Mouse (Mus musculus): ENCODE measurements around the gene Rassf8. TPM values are rescaled to one million over a fixed set of nuclear protein-coding genes. Genes with fewer than 3 reads are reported as not detected.

The Rassf8 gene
- polyA plus RNA-seq, 1 experiment from 2014 or later: 4.5 TPM

DNA sequence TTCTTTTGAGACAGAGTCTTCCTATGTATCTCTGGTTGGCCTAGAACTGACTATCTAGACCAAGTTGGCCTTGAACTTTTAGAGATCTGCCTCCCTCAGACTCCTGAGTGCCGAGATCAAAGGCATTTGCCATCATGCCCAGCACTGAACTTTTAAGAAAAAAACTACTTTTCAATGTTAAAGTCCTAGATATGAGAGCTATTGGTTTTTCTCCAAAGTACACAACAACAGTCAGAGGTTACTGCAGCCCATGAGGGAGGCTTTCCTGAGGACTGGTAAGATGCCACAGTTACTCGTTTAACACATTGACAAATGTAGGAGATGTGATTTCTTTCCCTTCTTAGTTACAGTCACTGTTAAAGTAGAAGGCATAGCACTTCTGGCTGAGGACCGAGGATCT lies 6.5 kb upstream of the Rassf8 start:
- no peak overlapping the region for H3K27ac ChIP-seq (ENCODE audit: low read depth, low read length)
- H3K4me1 ChIP-seq (ENCODE audit: control insufficient read depth, insufficient read depth, low read length): no peaks in the 10 kb centered on the region
- no peak overlapping the region for H3K9ac ChIP-seq (ENCODE audit: low read length)
- no peak overlapping the region for H3K4me2 ChIP-seq (ENCODE audit: low read depth)
- ATAC-seq (ENCODE audit: insufficient read depth, low FRiP score, low TSS enrichment) (no peak), DNase-seq (ENCODE audit: low spot score) (no peak)
- no peaks in the 10 kb centered on the region for H3K27me3 ChIP-seq (ENCODE audit: control insufficient read depth, insufficient read depth, low read length)
- no peaks in the 10 kb centered on the region for H3K9me3 ChIP-seq (ENCODE audit: control insufficient read depth, low read length)
- 83% methylated on average over 3 of the region's 3 CpGs for WGBS
- H3K4me3 ChIP-seq (ENCODE audit: low read depth, low read length): no peak overlapping the region
- no peaks in the 10 kb centered on the region for H3K36me3 ChIP-seq (ENCODE audit: control insufficient read depth, insufficient read depth, low read length)

DNA sequence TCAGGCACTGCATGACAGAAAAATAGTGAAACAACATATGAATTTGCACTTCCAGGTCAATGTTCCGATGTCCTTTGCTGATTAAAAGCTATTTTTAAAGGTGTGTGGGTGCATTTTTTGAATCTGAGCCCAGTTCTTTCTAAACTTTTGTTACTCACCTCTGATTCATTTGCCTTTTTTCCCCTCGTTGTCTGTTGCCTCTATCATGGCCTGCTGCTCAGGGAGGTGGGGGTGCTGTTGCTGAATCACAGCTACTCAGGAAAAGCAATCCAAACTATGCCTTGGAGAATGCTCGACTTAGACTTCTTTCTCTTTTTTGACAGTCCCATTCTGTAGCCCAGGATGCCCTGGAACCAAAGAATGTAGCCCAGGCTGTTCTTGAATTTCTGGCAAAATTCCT lies 1.3 kb upstream of the Rassf8 start:
- no peak overlapping the region for H3K4me2 ChIP-seq (ENCODE audit: low read depth)
- ATAC-seq (ENCODE audit: insufficient read depth, low FRiP score, low TSS enrichment) (no peak), DNase-seq (ENCODE audit: low spot score) (no peak)
- WGBS: 57% methylated on average over 3 of the region's 3 CpGs
- H3K4me3 ChIP-seq (ENCODE audit: low read depth, low read length): no peak overlapping the region
- H3K9ac ChIP-seq (ENCODE audit: low read length): no peak overlapping the region
- H3K27ac ChIP-seq (ENCODE audit: low read depth, low read length): no peak overlapping the region
- H3K9me3 ChIP-seq (ENCODE audit: control insufficient read depth, low read length): no peaks in the 10 kb centered on the region
- no peaks in the 10 kb centered on the region for H3K27me3 ChIP-seq (ENCODE audit: control insufficient read depth, insufficient read depth, low read length)
- peaks cover 4% of the 10 kb centered on the region; the same call in 1 of the 2 replicates for H3K4me1 ChIP-seq (ENCODE audit: control insufficient read depth, insufficient read depth, low read length)
- no peaks in the 10 kb centered on the region for H3K36me3 ChIP-seq (ENCODE audit: control insufficient read depth, insufficient read depth, low read length)

DNA sequence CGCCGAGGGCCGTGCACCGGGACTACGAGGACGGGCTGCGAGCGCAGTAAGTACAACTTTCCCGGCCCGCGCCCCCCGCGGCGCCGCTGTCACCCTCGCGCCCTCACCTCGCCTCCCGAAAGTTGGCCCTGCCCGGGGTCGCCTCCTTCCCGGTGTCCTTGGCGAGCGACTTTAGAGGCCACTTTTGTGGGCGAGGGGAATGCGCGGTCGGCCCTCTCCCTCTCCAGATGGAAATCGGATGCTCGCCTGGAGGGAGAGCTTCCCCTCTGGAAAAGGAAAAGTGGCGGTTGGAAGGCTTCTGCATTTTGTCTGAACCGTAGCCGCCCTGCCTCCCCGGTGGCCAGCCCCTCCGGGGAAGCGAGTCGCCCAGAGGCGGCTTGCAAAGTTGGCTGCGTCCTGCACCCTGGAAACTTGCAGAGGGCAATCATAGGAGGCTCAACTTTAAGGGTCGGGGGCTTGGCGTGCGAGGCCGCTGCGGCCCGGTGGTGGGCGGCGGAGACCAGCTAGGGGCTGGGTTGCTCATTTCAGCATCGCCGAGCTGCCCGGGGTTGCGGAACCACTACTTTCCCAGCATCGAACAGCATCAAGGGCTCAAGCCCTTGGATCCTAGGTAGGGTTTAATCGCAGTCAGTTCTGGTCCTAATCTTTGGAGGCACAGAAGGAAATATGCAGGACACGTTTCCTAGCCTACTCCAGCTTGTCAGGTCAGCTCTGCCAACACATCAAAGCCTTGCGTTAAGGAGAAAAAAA lies 548 bp downstream of the Rassf8 start:
- H3K27ac ChIP-seq (ENCODE audit: low read depth, low read length): peak overlapping the region; percentile 81
- DNase-seq (ENCODE audit: low spot score) (peak; percentile 68), ATAC-seq (ENCODE audit: insufficient read depth, low FRiP score, low TSS enrichment) (no peak)
- peak overlapping the region; percentile 78 for H3K4me3 ChIP-seq (ENCODE audit: low read depth, low read length)
- no peaks in the 10 kb centered on the region for H3K9me3 ChIP-seq (ENCODE audit: control insufficient read depth, low read length)
- H3K27me3 ChIP-seq (ENCODE audit: control insufficient read depth, insufficient read depth, low read length): no peaks in the 10 kb centered on the region
- H3K4me2 ChIP-seq (ENCODE audit: low read depth): peak overlapping the region; percentile 60
- H3K4me1 ChIP-seq (ENCODE audit: control insufficient read depth, insufficient read depth, low read length): peaks cover 4% of the 10 kb centered on the region; the same call in 1 of the 2 replicates
- no peaks in the 10 kb centered on the region for H3K36me3 ChIP-seq (ENCODE audit: control insufficient read depth, insufficient read depth, low read length)
- WGBS: under 1% methylated on average over 50 of the region's 55 CpGs
- peak overlapping the region; percentile 77 for H3K9ac ChIP-seq (ENCODE audit: low read length)

DNA sequence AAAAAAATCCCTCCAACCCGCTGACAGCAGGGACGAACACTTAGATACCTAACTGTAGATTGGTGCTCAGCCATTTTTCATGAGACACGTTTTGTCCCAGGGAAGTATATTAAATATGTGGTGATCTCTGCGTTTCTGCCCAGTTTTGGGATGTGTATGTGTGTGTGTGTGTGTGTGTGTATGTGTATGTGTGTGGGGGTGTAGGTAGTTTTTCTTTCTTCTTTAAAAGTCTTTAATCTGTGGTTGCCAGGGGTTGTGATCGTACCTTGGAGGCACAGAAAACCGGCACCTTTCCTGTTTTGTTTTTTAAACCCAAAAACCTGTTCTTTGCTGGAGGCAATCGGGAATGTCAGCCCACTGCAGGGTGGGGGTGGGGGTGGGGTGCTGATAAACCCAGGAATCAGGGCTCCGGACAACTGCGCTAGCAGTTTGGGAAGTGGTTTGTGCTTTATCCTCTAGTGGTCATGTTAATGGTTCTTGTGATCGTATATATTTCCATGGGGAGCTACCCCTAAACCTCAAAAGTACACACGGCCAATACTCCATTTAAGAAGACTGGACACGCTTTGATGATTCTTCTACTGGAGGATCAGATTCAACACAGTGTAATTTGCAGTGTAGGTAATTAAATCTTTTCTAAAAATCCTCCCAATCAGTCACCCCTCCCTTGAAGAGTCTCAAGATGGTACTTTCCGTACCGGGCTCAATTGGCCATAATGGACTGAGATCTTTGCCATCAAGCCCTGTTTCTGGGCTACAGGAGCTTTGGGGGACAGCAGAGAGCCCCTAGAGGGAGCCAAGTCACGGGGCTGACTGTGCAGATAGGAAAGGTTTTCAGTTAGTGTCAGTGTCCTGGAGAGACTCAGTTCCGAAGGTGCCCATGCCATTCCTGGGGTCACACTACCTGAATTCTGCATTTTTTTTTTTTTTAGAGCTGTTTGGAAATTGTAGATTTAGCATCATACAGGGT lies 1.4 kb downstream of the Rassf8 start:
- Histone ChIP-seq H3K4me1 (ENCODE audit: control insufficient read depth, insufficient read depth, low read length) (peaks cover 4% of the 10 kb centered on the region; the same call in 1 of the 2 replicates), H3K4me2 (ENCODE audit: low read depth) (peak overlapping the region; percentile 60), H3K4me3 (ENCODE audit: low read depth, low read length) (peak overlapping the region; percentile 78), H3K9ac (ENCODE audit: low read length) (peak overlapping the region; percentile 77), H3K27ac (ENCODE audit: low read depth, low read length) (no peak overlapping the region), H3K9me3 (ENCODE audit: control insufficient read depth, low read length) (no peaks in the 10 kb centered on the region), H3K36me3 (ENCODE audit: control insufficient read depth, insufficient read depth, low read length) (no peaks in the 10 kb centered on the region), H3K27me3 (ENCODE audit: control insufficient read depth, insufficient read depth, low read length) (no peaks in the 10 kb centered on the region)
- WGBS: 17% methylated on average over 16 of the region's 16 CpGs
- DNase-seq (ENCODE audit: low spot score): no peak
- no peak for ATAC-seq (ENCODE audit: insufficient read depth, low FRiP score, low TSS enrichment)

DNA sequence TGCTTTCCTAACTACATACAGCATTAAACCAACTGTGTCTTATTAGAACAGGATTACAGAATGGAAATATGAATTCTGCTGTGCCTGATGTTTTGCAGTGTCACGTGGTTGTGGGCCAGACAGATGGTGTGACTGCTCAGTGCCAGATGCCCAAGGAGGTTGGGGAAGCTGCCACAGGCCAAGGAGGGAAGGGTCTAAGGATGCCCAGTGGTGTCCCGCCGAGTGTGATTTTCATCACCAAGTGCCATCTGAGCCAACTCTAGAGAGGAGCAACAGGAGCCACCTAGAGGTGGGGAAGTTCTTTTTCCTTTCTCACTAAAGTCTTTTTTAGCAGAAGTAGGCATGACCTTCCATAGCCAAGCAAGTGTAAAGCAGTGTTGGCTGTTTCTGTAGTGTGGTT lies 3.8 kb downstream of the Rassf8 start:
- H3K36me3 ChIP-seq (ENCODE audit: control insufficient read depth, insufficient read depth, low read length): no peaks in the 10 kb centered on the region
- WGBS: 90% methylated on average over 3 of the region's 3 CpGs
- H3K9me3 ChIP-seq (ENCODE audit: control insufficient read depth, low read length): no peaks in the 10 kb centered on the region
- peaks cover 4% of the 10 kb centered on the region; the same call in 1 of the 2 replicates for H3K4me1 ChIP-seq (ENCODE audit: control insufficient read depth, insufficient read depth, low read length)
- H3K9ac ChIP-seq (ENCODE audit: low read length): no peak overlapping the region
- H3K4me2 ChIP-seq (ENCODE audit: low read depth): no peak overlapping the region
- DNase-seq (ENCODE audit: low spot score) (no peak), ATAC-seq (ENCODE audit: insufficient read depth, low FRiP score, low TSS enrichment) (no peak)
- H3K27ac ChIP-seq (ENCODE audit: low read depth, low read length): no peak overlapping the region
- H3K27me3 ChIP-seq (ENCODE audit: control insufficient read depth, insufficient read depth, low read length): no peaks in the 10 kb centered on the region
- H3K4me3 ChIP-seq (ENCODE audit: low read depth, low read length): no peak overlapping the region

DNA sequence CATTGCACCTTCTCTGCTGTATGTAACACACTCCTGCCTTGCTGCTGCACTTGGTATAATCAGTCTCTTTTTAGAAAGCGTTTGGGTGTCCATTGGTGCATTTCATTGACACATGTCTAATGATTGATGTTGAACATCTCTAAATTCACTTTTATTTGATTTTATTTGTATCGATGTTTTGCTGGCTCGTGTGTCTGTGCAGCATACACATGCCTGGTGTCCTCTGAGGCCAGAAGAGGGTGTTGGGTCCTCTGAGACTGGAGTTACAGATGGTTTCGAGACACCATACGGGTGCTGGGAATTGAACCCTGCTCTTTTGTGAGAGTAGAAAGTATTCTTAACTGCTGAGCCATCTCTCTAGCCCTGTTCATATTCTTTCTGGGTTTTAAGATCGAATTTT lies 6.7 kb downstream of the Rassf8 start:
- H3K9me3 ChIP-seq (ENCODE audit: control insufficient read depth, low read length): no peaks in the 10 kb centered on the region
- no peak overlapping the region for H3K9ac ChIP-seq (ENCODE audit: low read length)
- 88% methylated on average over 6 of the region's 6 CpGs for WGBS
- H3K4me3 ChIP-seq (ENCODE audit: low read depth, low read length): no peak overlapping the region
- H3K27me3 ChIP-seq (ENCODE audit: control insufficient read depth, insufficient read depth, low read length): no peaks in the 10 kb centered on the region
- DNase-seq (ENCODE audit: low spot score) (no peak), ATAC-seq (ENCODE audit: insufficient read depth, low FRiP score, low TSS enrichment) (no peak)
- no peak overlapping the region for H3K27ac ChIP-seq (ENCODE audit: low read depth, low read length)
- H3K4me2 ChIP-seq (ENCODE audit: low read depth): no peak overlapping the region
- H3K4me1 ChIP-seq (ENCODE audit: control insufficient read depth, insufficient read depth, low read length): no peaks in the 10 kb centered on the region
- H3K36me3 ChIP-seq (ENCODE audit: control insufficient read depth, insufficient read depth, low read length): no peaks in the 10 kb centered on the region

DNA sequence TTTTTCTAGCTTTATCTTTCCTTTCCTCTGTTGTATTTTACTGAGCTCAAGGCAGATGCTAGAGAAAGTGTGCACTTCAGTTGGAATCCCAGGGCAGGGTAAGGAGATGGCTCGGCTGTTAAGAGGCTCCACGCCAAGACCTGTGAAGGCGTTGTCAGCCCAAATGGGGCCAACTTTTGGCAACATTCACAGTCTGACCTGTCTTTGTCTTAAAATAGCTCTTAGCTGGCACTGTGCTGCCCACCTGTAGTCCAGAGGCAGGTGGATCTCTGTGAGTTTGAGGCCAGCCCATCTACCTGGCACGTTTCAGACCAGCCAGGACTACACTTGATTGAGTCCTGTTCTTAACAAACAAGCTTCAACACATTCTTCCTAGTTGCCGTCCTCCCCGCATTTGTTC lies 7.9 kb downstream of the Rassf8 start:
- WGBS: 90% methylated on average over 6 of the region's 6 CpGs
- no peaks in the 10 kb centered on the region for H3K36me3 ChIP-seq (ENCODE audit: control insufficient read depth, insufficient read depth, low read length)

DNA sequence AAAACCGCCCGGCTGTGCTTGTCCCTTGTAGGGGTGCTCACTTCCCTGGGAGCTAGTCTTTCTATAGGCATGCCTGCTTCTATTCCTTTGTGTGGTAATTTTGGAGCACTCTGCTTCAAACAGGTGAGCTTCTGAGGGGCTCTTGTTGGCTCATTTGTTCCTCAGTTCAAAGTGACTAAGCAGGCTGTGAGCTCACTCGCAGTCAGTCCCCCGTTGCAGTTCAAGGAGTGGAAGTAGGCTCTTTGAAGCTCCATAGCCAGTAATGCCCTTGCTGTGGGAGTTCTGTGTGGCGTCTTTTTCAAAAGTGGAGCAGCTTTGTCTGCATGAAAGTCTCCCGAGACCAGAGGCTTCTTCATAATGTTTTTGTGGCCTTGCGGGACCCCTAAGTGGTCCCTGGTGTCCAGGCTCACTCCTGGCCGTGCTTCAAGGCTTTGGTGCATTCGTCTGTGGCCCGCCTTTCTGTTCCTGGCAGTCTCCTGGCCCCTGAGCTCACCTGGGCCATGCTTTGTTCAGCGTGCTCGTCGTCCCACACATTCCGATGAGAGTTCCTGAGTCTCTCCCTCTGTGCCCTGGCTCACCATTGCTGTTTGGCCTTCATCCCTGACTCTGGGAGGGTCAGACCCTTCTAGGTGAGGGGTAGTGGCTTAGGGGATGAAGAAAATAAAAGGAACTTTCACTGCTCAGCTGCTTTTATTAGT lies 9.5 kb downstream of the Rassf8 start:
- no peak overlapping the region for H3K9ac ChIP-seq (ENCODE audit: low read length)
- no peak overlapping the region for H3K4me2 ChIP-seq (ENCODE audit: low read depth)
- ATAC-seq (ENCODE audit: insufficient read depth, low FRiP score, low TSS enrichment): no peak
- WGBS: 69% methylated on average over 14 of the region's 14 CpGs
- no peaks in the 10 kb centered on the region for H3K36me3 ChIP-seq (ENCODE audit: control insufficient read depth, insufficient read depth, low read length)
- no peaks in the 10 kb centered on the region for H3K4me1 ChIP-seq (ENCODE audit: control insufficient read depth, insufficient read depth, low read length)
- H3K4me3 ChIP-seq (ENCODE audit: low read depth, low read length): no peak overlapping the region
- DNase-seq (ENCODE audit: low spot score): no peak
- no peak overlapping the region for H3K27ac ChIP-seq (ENCODE audit: low read depth, low read length)
- H3K27me3 ChIP-seq (ENCODE audit: control insufficient read depth, insufficient read depth, low read length): no peaks in the 10 kb centered on the region
- H3K9me3 ChIP-seq (ENCODE audit: control insufficient read depth, low read length): no peaks in the 10 kb centered on the region

More for the DNA sequence above, 7.9 kb downstream of the Rassf8 start:
- H3K4me2 ChIP-seq (ENCODE audit: low read depth): no peak overlapping the region
- DNase-seq (ENCODE audit: low spot score) (no peak), ATAC-seq (ENCODE audit: insufficient read depth, low FRiP score, low TSS enrichment) (no peak)
- H3K27ac ChIP-seq (ENCODE audit: low read depth, low read length): no peak overlapping the region
- H3K9ac ChIP-seq (ENCODE audit: low read length): no peak overlapping the region
- no peaks in the 10 kb centered on the region for H3K4me1 ChIP-seq (ENCODE audit: control insufficient read depth, insufficient read depth, low read length)
- H3K27me3 ChIP-seq (ENCODE audit: control insufficient read depth, insufficient read depth, low read length): no peaks in the 10 kb centered on the region
- no peaks in the 10 kb centered on the region for H3K9me3 ChIP-seq (ENCODE audit: control insufficient read depth, low read length)
- no peak overlapping the region for H3K4me3 ChIP-seq (ENCODE audit: low read depth, low read length)

Data from neural tube, embryonic 11.5 days (tissue).